Mouse (Mus musculus) retina, embryonic 14.5 days (tissue): ENCODE data around the gene Trip11.

Experiments
- DNase-seq: peaks from one replicate; pipeline ENCODE4 v3.0.0-alpha.2; 2015; ENCODE audit warnings: low spot score

The Trip11 gene

DNA sequence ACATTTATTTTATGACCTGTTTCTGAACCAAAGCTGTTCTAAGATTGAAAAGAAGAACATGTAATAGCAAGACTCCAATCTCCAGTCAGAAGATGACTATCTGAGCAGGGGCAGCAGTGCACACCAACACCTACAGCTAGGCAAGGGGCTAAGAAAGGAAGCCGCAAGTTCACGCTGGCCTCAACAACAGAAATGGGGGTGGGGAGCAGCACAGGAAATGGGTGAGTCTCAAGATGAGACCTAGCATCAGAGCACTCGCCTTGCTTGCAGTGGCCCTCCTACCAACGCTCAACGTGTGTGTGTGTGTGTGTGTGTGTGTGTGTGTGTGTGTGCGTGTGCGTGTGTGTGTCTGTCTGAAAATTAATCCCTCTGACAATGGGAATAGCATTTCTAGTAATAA, 16.0 kb downstream of the Trip11 start:
- DNase-seq, result no peak

DNA sequence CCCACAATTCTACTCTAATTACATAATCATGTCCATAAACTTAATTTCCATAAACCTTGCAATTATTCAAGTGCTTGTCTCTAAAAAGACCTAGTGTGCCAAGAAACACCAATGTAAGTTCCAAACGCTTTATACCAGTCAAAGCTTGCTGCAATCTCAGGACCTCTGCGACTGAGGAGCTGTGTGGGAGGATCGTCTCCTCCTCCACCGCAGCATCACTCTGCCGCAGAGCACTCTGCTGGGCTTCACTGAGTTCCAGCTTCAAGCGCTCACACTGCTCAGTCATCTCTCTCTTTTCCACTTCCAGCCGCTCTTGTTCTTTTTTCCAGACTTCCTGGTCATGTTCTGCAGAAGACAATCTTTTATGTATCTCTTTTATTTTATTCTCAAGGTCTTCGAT, 19.8 kb downstream of the Trip11 start:
- no peak for DNase-seq

DNA sequence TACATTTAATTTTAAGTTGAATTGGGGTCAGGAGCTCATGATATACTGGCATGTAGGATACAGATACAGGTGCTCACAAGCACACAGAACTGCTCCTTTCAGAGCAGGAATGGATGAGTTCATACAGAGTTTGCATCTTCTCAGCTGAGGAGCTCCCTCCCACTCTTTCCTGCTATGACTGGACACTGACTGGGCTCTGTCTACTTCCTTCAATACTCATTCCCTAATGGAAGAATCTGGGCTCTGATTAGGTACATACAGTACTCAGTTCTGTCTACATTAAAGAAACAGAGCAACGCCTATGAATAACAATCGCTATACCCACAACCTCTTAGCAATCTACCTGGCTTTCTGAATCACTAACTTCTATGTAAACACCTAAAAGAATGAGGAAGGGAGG, 20.2 kb downstream of the Trip11 start:
- no peak for DNase-seq

DNA sequence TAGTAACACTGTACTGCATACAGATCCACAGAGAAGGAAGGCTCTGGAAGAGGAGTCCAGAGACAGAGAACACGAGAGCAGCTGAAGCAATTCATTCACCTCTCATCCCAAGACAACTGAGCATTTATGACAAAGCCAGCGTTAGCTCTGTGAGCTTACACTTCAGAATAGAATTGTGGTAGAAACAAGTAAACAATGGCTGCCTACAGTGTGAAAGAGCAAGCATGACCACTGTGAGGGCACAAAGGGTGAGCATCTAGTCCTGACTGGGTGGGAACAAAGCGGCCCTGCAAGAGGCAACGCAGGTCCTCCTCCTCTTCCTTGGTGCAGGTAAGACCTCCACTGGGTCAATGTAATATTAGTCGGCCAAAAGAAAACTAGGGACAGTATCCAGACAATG, 22.0 kb downstream of the Trip11 start:
- no peak for DNase-seq

DNA sequence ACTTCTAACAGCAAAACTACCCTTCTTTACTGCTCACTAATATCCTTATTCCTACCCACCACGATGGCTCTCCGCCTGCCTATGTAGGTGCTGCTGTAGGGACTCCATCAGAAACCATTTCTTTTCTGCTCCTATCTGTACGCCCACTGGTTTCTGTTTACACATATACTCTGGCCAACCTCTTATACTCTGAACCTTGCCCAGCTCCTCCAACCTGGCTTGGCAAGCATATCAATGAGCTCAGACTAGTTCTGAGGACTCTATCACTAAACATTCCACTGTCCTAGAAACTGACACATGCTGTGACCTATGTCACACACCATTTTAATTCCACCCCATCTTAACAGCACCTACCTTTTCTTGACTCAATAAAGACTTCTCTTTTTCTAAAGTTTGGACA, 23.7 kb downstream of the Trip11 start:
- no peak for DNase-seq

DNA sequence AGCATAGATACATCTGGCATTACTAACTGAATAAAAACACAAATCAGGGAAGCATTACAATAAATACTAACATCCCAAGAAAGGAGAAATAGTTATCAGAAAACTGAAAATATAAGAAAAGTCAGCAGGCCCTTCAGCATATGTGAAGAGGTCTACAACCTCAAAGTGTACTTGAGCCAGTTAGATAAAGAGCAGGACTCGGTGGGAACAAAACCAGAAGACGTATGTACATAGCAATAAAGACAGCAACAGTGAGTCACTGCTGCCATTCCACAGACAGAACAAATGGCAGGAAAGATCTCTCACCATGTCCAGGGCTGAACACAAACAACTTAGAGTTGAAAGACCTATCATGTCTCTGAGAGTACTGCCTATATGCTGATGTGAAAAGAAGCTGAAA, 24.8 kb downstream of the Trip11 start:
- DNase-seq, result no peak

DNA sequence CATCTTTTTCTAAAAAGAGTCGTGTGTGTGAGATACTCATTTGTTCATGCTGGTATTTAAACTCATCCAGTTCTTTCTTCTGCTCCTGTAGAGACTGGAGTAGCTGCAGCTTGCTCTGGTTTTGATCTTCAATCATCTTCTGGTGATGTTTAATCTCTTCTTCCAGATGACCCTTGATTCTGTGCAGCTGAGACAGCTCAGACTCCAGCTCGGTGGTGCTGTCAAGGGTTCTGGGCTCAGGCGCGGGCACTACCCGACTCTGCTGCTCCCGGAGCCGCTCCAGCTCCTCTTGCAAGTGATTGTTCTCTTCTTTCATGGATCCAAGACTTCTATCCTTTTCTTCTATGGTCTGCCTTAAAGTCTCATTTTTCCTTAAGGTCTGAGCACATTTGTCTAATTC, 28.1 kb downstream of the Trip11 start:
- DNase-seq, result no peak

DNA sequence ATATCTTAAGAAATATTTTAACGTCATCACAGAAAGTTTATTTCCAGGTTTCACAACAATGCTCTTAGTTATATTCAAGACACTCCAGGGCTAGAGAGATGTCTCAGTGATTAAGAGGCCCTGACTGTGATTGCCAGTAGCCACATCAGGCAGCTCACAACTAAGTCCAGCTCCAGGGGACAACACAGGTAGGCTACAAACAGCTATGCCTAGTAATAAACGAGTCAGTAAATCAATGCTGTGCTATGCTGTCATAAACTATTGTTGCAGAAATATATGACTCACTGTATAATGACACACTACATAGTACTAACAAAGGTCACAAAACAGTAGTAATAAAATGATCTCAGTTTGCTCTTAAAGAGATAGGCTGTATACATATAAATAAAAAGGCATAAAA, 36.7 kb downstream of the Trip11 start:
- no peak for DNase-seq

DNA sequence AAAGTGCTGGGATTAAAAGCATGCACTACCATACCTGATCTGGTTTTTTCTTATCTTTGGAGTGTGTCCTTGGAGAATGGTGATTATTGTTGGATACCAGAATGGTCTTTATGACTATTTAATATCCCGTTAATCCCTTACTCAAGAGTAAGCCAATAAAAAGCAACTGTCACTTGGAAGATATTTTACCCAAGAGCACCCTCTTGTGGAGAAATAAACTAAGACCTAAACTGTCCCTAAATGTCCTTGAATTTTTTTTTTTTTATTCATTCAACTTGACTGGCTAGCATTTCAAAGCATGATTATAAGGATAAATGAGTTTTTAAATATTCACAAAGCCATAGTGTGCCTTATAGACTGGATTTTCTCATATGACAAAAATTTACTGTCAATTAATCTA, 38.0 kb downstream of the Trip11 start:
- DNase-seq, result peak; percentile 77

DNA sequence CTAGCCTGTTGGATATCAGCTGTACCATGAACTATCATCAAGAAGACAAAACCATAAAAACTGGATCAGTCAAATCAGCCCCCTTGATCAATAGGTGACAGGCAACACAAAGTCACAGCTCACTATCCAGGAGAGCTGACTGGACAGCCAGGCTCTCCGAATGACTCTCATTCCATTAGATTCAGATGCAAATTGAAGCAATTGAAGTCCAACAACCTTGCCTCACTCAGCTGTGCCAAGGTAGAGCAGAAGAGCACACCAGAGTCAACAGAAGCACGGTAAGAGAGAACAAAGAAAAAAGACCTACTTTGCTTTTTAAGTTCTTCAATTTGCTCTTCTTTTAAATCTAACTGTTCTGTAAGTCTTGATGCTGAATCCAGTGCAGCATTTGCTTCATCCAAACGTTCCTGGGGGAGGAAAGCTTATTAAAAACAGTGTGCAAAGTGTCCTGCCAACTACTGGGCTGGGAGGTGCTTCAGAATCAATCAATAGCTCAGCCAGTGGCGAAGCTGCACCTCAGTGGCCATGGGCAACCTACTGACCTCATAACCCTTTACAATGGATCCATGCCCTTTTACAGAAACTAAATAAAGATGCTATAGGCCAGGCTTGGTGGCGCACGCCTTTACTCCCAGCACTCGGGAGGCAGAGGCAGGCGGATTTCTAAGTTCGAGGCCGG, 50.6 kb downstream of the Trip11 start:
- no peak for DNase-seq

DNA sequence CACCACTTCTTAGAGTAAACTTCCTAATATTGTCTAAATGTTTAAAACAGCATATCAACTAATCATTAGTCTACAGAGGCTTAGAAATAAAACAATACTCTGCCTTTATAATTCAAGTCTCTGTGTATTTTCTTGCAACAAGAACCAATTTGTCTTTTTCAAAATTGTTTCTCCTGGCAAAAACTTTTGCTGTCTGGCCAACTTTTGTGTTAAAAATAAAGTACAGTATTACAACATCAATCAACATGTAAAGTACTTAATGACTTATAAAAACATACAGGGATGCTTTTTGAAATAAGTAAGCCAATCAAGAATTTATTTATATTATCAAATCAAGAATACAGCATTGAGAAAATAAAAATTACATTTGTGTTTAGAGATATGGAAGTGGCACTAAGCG, 52.8 kb downstream of the Trip11 start:
- no peak for DNase-seq

DNA sequence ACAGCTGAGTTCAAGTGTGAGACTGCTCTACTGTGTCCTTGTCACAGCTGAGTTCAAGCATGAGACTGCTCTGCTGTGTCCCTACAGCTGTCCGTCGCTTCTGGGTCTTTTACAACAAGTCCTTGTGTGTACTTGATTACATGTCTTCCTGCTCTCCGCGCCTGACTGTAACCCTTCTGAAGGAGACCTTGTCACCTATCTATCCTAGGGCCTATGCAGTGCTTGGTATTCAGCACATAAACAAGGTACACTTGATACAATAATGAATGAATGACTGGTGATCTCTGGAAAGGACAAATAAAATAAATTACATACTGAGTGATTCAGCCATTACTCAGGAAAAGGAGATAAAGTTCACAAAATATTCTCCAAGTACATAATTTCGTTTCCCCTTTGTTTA, 55.1 kb downstream of the Trip11 start:
- DNase-seq, result no peak

DNA sequence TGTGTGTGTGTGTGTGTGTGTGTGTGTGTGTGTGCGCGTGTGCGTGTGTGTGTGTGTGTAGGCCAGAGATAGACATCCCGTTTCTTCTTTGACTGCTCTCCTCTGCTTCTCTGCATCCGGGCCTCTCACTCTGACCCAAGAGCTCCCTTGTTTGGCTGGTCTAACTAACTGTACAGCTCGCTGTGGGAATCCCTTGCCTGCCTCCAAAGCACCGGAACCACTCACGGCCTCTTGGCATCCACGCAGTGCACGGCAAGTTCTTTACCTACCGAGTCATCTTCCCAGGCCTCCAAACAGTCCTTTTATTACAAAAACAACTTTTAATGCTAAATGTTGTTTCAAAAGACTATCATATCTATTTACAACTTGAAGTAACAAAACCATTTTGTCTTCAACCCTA, 58.7 kb downstream of the Trip11 start:
- DNase-seq, result no peak

DNA sequence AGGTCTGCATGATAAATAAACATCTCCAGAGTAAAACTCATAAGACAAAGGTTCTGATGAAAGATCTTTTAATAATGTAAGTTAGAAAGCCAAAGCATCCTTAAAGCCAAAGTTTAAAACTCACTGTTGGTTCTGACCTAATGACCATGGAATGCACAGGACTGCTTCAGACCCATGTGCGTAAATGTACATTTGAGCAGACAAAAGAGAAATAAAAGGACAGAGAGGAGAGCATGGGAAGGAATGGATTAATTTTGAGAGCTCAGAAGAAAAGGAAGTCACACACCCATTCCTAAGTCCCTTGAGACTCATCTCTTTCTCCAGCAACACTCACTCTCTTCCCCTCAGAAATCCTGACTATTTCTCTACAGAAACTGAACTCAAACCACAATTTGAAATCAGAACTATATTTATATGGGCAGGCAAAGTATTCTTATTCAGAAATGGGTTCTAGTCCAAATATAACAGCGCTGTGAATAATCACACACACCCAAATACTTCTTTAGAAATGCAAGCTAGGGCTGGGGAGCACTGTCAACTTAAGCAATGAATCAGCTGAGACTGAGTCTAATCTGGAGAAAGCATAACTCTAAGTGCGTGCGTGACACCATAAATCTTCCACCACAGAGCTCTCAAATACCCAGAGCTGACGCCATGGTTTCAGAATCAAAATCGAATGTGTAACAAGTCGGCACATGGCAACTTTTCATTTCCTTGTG, 61.1 kb downstream of the Trip11 start:
- DNase-seq, result no peak

DNA sequence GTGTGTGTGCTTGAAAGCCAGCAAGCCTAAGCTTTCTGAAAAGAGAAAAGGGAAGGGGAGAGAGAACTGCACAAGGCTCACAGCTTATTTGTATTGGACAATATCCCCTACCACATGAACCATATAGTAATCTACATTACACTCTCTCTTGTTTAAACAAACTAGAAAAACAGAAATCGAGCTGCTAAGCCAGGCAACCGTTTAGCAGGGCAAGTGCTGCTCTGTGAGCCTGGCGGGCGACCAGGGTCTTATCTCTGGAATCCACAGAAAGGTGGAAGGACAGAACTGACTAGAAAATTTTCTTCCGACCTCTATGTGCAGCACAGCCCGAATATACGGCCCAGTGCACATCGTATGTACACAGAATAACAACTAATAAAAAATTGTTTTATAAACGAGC, 61.8 kb downstream of the Trip11 start:
- DNase-seq, result no peak

DNA sequence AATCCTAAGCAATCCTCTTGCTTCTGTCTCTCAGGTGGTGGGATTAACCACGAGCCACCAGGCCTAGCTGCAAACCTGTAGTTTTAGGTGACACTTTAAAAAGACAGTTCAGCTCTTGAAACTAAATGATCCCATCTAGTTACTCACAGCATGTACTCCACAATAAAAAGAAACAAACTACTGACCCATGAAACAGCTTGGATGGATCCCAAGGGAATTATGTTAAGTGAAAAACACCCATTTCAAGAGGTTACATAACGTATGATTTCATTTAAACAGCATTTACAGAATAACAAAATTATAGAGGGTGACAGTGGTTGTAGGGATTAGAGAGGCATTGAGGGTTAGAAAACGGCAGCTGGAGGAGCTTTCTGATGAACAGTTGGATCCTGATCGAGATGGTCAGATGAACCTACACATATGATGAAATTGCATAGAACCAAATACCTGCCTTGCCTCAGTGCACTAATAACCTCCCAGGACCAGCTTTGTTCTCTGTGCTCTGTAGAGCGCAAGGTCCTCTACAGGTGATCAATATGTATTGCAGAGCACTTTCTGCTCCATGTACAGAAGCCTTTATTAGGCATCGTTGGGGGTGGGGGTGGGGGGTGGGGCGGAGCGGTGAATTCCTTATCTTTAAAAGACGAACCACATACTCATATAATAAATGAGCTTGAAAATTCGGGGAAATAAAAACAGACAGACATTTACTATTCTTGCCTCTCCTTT, 76.4 kb downstream of the Trip11 start:
- no peak for DNase-seq

DNA sequence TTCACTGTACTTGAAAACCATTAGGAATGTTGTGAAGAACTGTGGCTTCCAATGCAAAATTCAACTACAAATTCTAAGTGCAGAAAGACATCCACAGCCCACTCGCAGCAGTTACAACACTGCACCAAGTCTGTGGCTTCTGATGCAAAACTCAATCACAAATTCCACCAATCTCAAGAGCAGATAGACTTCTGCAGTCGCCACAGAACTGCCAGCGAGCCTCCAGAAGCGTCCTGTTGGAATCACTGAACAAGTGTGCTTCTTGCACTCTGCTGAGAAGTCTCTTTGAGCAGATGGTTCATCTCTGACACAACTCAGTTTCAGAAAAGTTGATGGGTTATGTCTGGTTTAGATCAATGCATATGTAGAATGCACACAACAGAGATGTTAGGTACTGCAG, 78.4 kb downstream of the Trip11 start:
- DNase-seq, result no peak

DNA sequence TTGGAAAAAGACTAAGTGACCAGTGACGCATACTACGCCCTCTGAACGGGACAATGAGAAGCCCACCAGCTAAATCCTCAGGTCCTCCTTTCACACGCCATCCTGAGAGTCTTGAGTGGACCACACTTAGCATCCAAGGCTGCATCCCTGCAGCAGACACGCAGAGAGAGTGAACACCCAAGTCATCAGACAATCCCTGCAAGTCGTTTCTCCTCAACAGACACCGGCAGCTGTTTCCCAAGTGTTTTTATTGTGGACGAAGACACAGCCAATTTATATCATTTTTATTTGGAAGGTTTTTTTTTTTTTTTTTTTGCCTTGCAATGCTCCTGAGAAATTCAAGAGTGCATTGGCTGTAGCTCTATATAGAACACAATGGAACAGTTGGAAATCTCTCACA, 79.3 kb downstream of the Trip11 start:
- no peak for DNase-seq

DNA sequence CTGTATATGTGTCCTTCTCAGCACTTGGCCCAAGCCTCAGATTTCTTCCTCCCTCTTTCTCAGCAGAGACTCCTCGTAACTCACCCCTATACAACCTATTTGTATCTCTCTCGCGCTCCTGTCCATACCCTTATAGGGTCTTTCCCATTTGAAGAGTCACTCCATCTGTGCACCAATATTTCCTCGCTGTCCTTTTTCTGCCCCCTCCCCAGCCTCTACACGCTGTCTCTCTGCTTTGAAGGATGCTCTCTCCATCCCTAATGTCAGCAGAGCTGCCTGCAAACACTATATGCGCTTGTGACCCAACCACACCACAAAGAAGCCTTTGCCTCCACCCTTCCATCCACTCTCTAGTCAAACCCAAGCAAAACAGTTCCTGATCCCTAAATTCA, 80.0 kb downstream of the Trip11 start:
- DNase-seq, result no peak

DNA sequence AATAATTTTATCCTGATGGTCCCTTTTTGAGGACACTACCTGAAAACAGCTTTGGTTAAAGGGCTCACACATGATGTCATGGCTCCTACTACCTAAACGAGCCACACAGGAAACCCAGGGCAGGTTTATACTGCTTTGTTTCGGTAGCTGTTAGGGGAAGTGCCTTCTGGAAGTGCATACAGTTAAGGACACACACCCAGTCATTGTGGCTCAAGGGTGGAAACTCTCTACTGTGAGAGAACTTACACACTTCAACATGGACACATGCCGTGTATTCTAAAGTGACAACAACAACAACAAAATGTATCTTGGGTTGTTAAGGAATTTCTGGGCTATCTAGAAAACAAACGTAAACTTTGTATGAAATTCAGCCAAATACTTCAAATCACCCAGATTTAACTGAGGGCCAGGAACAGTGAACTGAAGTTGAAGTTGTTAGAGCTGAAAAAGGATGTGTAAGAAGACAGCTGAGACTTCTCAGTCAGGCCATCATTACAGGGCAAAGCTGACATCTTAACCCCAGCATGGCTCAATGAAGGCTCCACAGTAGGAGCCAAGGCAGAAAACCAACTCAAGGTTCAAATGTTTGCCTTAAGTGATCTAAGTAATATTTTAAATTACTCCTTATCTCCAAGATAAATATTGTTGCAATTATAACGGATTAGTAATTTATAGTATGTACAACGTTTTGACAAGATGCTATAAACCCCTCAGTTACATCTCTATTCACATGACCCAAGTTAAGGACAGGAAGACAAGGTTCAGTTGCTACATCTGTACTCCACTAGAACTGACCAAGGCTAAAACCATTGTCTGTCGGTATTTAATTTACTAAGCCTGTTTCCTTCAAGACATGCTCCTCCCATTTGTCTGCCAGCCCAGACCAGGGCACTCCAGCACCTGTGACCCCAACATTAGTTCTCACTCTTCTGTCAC, 80.6 kb downstream of the Trip11 start:
- no peak for DNase-seq

DNA sequence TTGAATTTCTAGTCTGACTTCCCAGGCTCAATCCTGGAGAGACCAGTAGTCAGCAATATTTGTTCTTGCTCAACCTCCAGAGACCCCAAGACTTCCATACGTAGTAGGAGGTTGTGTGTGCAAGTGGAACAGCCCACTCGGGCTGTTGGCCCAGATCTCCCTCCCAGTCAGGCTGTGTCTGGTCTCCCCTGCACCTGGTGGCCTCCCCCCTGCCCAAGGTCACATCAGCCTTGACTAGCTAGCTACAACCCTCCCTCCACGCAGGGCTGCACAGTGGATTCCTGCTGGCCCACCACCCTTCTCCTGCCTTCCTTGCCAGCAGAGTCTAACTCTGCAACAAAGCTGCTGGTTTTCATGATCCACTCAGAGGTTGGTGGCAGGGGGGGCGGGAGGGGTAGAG, 81.8 kb downstream of the Trip11 start:
- no peak for DNase-seq

DNA sequence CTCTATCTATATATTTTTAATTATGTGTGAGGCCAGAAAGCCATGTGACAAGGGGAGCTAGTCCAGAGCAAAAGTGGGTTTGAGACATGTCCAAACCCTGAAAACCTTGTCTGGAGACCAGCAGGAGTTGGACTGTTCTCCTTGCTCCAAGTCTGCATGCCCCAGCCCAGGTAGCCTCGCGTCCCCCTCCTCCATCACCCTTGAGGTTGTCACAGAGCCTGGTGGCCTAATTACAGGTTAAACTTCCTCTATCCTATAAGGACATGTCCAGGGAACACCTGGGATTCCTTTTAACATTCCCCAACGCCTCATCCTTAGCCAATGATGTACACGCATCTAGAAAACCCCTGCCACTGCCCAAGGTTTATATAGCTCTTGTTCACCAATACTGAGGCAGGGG, 89.9 kb downstream of the Trip11 start:
- DNase-seq, result no peak
